Comparison of ENCODE assay signal across 24 mouse cellular contexts in the genomic region with DNA sequence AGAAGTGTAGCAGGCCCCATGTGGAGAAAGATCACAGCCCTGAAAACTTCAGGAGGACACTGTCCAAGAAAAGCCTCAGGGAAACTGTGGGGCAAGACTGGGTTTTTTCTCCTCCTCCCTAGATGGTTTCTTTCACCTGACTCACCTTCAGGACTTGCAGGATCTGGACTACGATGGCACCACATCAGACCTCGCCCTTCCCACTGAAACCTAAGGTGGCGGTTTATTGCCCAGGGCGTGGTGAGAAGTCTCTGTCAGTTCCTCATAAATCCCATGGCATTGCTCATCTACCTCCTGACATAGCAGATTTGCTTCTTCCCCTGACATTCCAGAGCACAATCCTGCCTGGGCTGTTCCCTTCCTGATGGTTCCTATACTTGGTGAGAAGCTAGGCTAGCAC.
DNase-seq lines count a peak whose midpoint lies in the region; ATAC-seq and TF ChIP-seq lines count a peak whose summit lies in the region.
"Had no signal": no experiment of that assay in that cellular context is flagged by ENCODE, and none has a peak within 500 bp of the region (broad histone marks: within the 10 kb centered on the region; RNA-seq: fewer than 3 reads in every experiment).

No protein-coding gene starts in this region.

- H3K27me3 ChIP-seq in kidney, adult 2 months (replicated peaks; ENCODE audit: control insufficient read depth, insufficient read depth, low read length): no peaks in the 10 kb centered on the region
- H3K27me3 ChIP-seq in intestine, embryonic 16.5 days (replicated peaks; ENCODE audit: control insufficient read depth, insufficient read depth, low read length): no peaks in the 10 kb centered on the region
- H3K27me3 ChIP-seq: CH12.LX; embryonic facial prominence, embryonic 13.5 days; forebrain, embryonic 12.5 days; hindbrain, embryonic 12.5 days; hindbrain, embryonic 15.5 days; Patski had no signal

- H3K27ac ChIP-seq in kidney, adult 2 months (ENCODE audit: insufficient read depth, low read depth, low read length): 0 out of 2 replicates have a peak overlapping the region, but pooled peaks have one; percentile 10
- H3K27ac ChIP-seq in brown adipose tissue, adult 24 weeks (replicated peaks; ENCODE audit: low read depth, low read length): peak overlapping the region; percentile 95
- no peak overlapping the region for H3K27ac ChIP-seq in intestine, embryonic 16.5 days (ENCODE audit: low read length)
- H3K27ac ChIP-seq: embryonic facial prominence, embryonic 10.5 days; embryonic facial prominence, embryonic 13.5 days; forebrain, embryonic 12.5 days; hindbrain, embryonic 12.5 days; hindbrain, embryonic 15.5 days had no signal

- H3K9ac ChIP-seq in intestine, embryonic 16.5 days (ENCODE audit: low read depth, low read length): no peak overlapping the region
- H3K9ac ChIP-seq: embryonic facial prominence, embryonic 13.5 days; forebrain, embryonic 12.5 days; hindbrain, embryonic 12.5 days; hindbrain, embryonic 15.5 days had no signal

- no peak overlapping the region for H3K4me2 ChIP-seq in intestine, embryonic 16.5 days (ENCODE audit: low read depth, low read length)
- H3K4me2 ChIP-seq: embryonic facial prominence, embryonic 13.5 days; forebrain, embryonic 12.5 days; heart, embryonic 11.5 days; hindbrain, embryonic 12.5 days; hindbrain, embryonic 15.5 days had no signal

- no peak for TF ChIP-seq CTCF in kidney, adult 2 months (conservative IDR thresholded peaks at IDR 0.05; ENCODE audit: insufficient read depth, insufficient read length, low read depth, low read length)

- no peaks in the 10 kb centered on the region for H3K9me3 ChIP-seq in intestine, embryonic 16.5 days (ENCODE audit: control insufficient read depth, low read length)
- H3K9me3 ChIP-seq: embryonic facial prominence, embryonic 10.5 days; embryonic facial prominence, embryonic 13.5 days; forebrain, embryonic 12.5 days; G1E; hindbrain, embryonic 12.5 days; hindbrain, embryonic 15.5 days had no signal

- ATAC-seq in intestine, embryonic 16.5 days: peak; percentile 87
- no peak for ATAC-seq in frontal cortex, adult (ENCODE audit: low TSS enrichment)
- no peak for ATAC-seq in megakaryocyte, adult 5-6 weeks (ENCODE audit: poor library complexity, severe bottlenecking)
- ATAC-seq: forebrain, embryonic 16.5 days; Patski had no signal

- TF ChIP-seq POLR2A in kidney, adult 2 months (IDR thresholded peaks at IDR 0.05; ENCODE audit: low read depth, low read length): no peak

- no peak overlapping the region for H3K4me3 ChIP-seq in kidney, adult 2 months (ENCODE audit: insufficient read depth, low read depth, low read length)
- no peak overlapping the region for H3K4me3 ChIP-seq in brown adipose tissue, adult 24 weeks (ENCODE audit: insufficient read depth, low read depth, low read length)
- H3K4me3 ChIP-seq in intestine, embryonic 16.5 days (ENCODE audit: low read length): no peak overlapping the region
- H3K4me3 ChIP-seq: embryonic facial prominence, embryonic 10.5 days; embryonic facial prominence, embryonic 13.5 days; erythroblast, embryonic 14.5 days; forebrain, embryonic 12.5 days; hindbrain, embryonic 12.5 days; hindbrain, embryonic 15.5 days had no signal

- no peaks in the 10 kb centered on the region for H3K36me3 ChIP-seq in kidney, adult 2 months (ENCODE audit: control insufficient read depth, insufficient read depth, low read length)
- H3K36me3 ChIP-seq in intestine, embryonic 16.5 days (ENCODE audit: control insufficient read depth, insufficient read depth, low read length): no peaks in the 10 kb centered on the region
- H3K36me3 ChIP-seq: embryonic facial prominence, embryonic 10.5 days; embryonic facial prominence, embryonic 13.5 days; forebrain, embryonic 12.5 days; G1E; hindbrain, embryonic 12.5 days; hindbrain, embryonic 15.5 days had no signal

- peak; percentile 18 for DNase-seq in kidney, adult 2 months
- DNase-seq in kidney, postnatal 25 days: no peak
- no peak for DNase-seq in cerebellum, postnatal 4 days (ENCODE audit: low spot score in 2 of 2)
- DNase-seq: adrenal gland, postnatal 25 days; B cell, adult 2 months; cerebellum, adult 2 months; cerebellum, adult 9-11 months; cerebellum, postnatal 25 days; embryo, embryonic 11 days had no signal

- H3K4me1 ChIP-seq in kidney, adult 2 months (ENCODE audit: control insufficient read depth, insufficient read depth, low read length): peaks cover 21% of the 10 kb centered on the region
- peaks cover 21% of the 10 kb centered on the region for H3K4me1 ChIP-seq in brown adipose tissue, adult 24 weeks (ENCODE audit: control insufficient read depth, insufficient read depth, insufficient read length, low read length)
- H3K4me1 ChIP-seq in intestine, embryonic 16.5 days (ENCODE audit: control insufficient read depth, insufficient read depth, low read length): no peaks in the 10 kb centered on the region
- H3K4me1 ChIP-seq: embryonic facial prominence, embryonic 13.5 days; forebrain, embryonic 12.5 days; hindbrain, embryonic 12.5 days; hindbrain, embryonic 15.5 days had no signal

- WGBS in kidney, adult 2 months: 63% methylated on average over 4 of the region's 4 CpGs
- WGBS in intestine, embryonic 16.5 days: 59% methylated on average over 4 of the region's 4 CpGs
